Mouse (Mus musculus): ENCODE measurements at regions not wholly inside any gene's neighbourhood (a gene's known extent, or its start where the extent isn't known, plus 50 kb on each side); places are given as distances from the start of the nearest gene placed in this dataset.
"Not testable (repeated sequence)": the region's sequence is repeated elsewhere in the genome, so short reads cannot be mapped to it uniquely, and the experiment has no call there.

GRCm38 (mm10) chr14:53729877-53730276, 524.0 kb downstream of the Dad1 start:
- DNase-seq (ENCODE audit: low spot score in 2 of 2), result not testable (repeated sequence)

DNA sequence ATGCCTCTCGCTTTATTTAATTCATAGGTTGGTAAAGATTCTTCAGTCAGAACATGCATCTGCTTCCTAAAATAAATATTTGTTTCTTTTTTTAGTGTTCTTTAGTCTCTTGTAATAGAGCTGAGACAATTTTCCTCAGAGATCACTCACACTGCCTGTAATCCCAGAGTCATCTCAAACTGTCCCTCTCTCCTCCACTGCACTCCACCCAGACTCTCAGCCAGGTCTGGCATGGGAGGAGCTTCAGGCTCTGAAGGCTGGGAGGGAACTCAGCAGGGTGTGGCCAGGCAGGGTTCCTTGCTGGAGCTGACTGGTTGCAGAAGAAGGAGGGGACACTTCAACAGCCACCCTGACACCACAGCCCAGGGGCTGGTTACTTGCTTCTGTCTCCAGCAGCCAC, 524.8 kb downstream of the Dad1 start:
- not testable (repeated sequence) for DNase-seq (ENCODE audit: low spot score in 2 of 2)

DNA sequence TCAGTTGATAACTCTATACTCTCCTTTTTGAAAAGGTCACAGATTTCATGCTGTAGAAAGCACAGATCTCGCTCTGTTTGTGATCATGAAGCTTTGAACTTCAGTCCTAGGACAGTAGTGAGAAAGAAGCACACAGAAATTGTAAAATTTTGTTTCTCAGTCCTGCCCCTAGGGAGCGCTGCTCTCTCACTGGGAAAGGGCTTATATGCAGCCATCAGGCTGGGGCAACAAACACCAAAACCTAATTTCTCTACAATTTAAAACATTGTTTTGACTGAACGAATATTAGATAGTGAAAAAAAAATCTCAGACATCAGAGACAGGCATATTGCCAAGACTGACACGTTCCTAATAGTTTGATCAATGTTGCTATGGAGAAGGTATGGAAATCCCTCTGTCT, 527.0 kb downstream of the Dad1 start:
- not testable (repeated sequence) for DNase-seq (ENCODE audit: low spot score in 2 of 2)

- DNase-seq (ENCODE audit: low spot score in 2 of 2), result not testable (repeated sequence)
Observed at GRCm38 (mm10) chr14:53723611-53724010, 530.3 kb downstream of the Dad1 start.

GRCm38 (mm10) chr14:53721901-53722300, 532.0 kb downstream of the Dad1 start:
- DNase-seq (ENCODE audit: low spot score in 2 of 2), result not testable (repeated sequence)

- not testable (repeated sequence) for DNase-seq (ENCODE audit: low spot score in 2 of 2)
Observed at GRCm38 (mm10) chr14:53709627-53710026, 544.3 kb downstream of the Dad1 start.

GRCm38 (mm10) chr14:53704351-53704750, 549.6 kb downstream of the Dad1 start:
- not testable (repeated sequence) for DNase-seq (ENCODE audit: low spot score in 2 of 2)

DNA sequence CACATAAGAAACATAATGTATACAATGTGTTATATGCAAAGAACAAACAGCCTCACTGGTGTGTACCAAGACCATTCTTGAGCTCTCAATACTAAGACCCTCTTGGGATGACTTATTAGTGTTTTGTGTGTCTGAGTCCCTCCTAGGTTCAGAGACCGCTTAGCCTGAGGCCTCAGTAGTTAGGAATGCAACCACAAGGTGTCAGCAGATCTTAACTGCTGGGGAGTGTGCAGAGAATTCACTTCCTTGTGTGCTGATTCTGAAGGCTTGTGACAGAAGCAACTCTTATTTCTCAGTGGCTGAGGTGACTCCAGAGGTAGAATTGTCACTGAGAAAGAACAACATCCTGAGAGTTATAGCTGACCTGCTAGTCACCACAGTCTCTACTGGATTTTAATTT, 550.3 kb downstream of the Dad1 start:
- not testable (repeated sequence) for DNase-seq (ENCODE audit: low spot score in 2 of 2)

DNA sequence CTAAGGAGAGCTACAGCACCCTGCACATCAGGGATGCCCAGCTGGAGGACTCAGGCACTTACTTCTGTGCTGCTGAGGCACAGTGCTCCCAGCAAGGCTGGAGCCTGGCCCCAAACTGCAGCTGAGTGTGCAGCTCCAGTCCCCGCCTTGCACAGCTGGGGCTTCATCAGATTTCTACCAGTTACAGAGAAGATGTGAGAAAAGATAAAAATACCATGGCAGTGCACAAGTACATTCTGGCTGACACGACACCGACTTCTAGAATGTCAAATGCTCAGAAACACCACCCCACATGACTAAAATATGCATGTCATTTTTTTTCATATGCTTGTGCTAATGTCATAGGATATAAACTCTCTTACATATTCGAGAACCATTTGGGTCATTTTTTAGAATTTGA, 569.8 kb downstream of the Dad1 start:
- not testable (repeated sequence) for DNase-seq (ENCODE audit: low spot score in 2 of 2)

DNA sequence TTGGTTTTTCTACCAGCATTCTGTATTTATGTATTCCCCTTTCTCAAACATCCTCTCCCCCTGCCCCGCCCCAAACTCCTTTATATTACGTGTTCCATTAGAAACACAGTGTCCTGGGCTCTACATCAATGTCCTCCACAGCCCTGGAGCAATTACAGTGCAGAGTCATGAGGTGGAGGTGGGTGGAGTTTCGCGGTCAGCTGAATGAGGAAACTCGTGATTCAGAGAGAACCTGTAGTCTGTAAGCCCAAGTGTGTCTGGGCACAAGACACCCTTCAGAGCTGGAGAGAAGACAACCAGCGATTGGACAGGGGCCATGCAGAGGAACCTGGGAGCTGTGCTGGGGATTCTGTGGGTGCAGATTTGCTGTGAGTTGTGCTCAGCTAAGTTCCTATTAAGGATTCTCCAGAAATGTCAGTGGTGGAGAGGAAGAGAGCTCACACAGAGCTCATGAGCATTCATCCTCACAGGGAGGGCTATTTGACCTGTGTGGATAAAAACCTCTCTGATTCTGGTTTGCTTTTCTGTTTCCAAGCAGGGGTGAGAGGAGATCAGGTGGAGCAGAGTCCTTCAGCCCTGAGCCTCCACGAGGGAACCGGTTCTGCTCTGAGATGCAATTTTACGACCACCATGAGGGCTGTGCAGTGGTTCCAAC, 570.4 kb downstream of the Dad1 start:
- DNase-seq (ENCODE audit: low spot score in 2 of 2), result not testable (repeated sequence)

DNA sequence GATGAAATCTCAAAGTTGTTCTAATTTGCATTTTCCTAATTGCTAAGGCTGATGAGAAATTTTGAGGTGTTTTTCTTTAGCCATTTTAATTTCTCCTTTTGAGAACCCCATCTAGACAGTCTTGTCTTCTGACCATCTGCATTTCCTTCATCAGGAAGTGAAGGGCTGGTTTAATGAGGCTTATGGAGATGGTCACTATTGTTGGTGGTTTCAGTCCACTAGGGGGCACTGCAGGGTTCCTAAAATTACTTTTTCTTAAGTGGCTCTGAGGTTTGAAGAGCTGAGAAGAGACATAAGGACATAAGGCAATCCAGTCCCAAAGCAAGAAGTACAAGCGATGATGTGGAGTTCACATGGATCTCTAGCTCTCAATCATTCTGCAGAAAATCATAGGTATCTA, 571.2 kb downstream of the Dad1 start:
- not testable (repeated sequence) for DNase-seq (ENCODE audit: low spot score in 2 of 2)

GRCm38 (mm10) chr14:53681320-53681719, 572.6 kb downstream of the Dad1 start:
- DNase-seq (ENCODE audit: low spot score in 2 of 2), result not testable (repeated sequence)

DNA sequence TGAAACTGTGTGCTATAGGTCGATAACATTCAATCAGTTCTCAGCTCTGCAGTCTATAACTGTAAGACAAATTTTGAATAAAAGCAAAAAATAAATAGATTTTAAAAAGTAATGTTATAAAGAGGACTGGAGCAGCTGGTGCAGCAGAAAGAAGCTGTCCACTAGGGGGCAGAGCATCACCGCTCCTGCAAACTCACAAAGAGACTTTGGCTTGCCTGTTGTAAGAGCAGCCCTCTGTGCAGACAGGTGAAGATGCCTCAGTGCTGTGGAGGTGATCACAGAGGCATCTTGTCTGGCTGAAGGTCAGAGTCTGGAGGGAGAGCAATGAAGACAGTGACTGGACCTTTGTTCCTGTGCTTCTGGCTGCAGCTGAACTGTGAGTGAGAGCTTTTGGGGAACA, 588.2 kb downstream of the Dad1 start:
- peak in 1 of 2 experiments; percentile 6 for DNase-seq (ENCODE audit: low spot score in 2 of 2)

DNA sequence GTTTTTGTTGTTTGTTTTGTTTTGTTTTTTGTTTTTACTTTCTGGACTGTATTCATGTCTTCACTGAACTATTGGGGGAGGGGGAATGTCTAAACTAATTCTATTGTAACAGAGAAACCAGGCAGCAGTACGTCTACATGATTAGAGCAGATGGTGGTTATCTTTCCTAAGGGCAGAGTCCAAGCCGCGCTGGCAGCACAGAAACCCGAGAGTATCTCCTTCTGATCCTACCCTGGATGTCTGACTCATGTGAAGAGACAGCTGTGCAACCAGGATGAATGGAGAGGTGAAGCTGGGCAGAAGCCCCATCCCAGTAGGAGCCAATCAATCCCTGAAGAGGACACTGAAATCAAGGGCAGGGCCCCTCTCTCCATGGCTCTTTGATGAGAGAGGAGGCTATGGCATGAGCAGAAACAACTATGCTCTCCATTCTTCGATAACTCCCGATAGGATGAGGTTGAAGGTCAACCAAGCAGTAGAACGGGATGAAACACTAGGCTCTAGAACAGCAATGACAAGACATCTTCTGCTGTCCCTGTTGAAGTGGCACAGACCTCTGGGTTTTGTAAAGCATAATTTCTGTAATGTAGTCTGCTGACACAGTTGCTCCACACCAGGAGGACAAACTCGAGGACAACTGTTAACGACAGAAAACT, 591.1 kb downstream of the Dad1 start:
- not testable (repeated sequence) for DNase-seq (ENCODE audit: low spot score in 2 of 2)

DNA sequence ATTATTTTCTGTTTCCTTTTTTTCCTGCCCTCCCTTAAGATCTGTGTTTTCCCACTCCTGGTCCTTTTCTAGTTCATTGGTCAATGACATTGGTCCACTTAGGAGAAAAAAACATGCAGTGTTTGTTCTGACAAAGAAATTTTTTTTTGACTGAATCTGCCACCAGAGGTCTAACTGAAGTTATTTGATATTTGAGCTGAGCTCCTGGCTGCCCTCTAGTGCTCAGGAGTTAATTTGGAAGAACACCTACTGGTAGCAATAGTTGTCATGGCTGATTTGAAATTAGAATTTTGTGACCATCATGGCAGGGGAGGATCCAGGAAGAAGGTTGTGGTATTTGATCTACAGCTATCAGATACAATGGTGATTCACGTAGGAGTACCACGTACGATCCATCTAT, 599.2 kb downstream of the Dad1 start:
- not testable (repeated sequence) for DNase-seq (ENCODE audit: low spot score in 2 of 2)

GRCm38 (mm10) chr14:53651061-53651460, 602.8 kb downstream of the Dad1 start:
- not testable (repeated sequence) for DNase-seq (ENCODE audit: low spot score in 2 of 2)

GRCm38 (mm10) chr14:53649189-53649588, 604.7 kb downstream of the Dad1 start:
- DNase-seq (ENCODE audit: low spot score in 2 of 2), result not testable (repeated sequence)

GRCm38 (mm10) chr14:53640441-53640840, 613.5 kb downstream of the Dad1 start:
- DNase-seq (ENCODE audit: low spot score in 2 of 2), result not testable (repeated sequence)

DNA sequence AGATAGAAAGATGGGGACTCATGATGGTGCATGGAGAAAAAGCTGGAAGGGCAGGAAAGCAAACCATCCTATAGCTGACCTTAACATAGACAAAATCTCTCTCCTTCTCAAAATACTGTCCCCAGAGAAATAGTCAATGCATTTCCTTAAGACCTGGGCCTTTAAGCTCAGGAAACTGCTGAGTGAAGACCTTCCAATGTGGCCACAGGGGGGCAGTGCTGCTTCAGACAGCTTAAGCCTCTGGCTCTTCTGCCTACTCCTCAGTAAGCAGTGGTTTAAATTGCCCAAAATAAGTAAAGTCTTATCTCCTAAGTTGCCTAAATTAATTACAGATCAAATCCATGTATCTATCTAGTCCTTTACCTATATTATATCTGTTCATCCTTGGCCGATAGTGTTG, 616.2 kb downstream of the Dad1 start:
- DNase-seq (ENCODE audit: low spot score in 2 of 2), result not testable (repeated sequence)

DNA sequence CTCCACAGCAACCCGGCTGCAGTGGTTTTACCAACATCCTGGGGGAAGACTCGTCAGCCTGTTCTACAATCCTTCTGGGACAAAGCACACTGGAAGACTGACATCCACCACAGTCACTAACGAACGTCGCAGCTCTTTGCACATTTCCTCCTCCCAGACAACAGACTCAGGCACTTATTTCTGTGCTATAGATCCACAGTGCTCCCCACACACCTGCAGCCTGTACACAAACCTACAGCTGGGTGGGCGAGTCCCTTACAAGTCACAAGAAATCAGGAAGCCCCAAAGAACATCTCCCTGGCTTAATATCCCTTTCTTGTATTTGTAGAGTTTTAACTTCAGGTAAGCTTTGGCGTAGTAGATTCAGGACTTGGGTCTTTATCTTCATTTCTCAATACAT, 618.7 kb downstream of the Dad1 start:
- not testable (repeated sequence) for DNase-seq (ENCODE audit: low spot score in 2 of 2)

DNA sequence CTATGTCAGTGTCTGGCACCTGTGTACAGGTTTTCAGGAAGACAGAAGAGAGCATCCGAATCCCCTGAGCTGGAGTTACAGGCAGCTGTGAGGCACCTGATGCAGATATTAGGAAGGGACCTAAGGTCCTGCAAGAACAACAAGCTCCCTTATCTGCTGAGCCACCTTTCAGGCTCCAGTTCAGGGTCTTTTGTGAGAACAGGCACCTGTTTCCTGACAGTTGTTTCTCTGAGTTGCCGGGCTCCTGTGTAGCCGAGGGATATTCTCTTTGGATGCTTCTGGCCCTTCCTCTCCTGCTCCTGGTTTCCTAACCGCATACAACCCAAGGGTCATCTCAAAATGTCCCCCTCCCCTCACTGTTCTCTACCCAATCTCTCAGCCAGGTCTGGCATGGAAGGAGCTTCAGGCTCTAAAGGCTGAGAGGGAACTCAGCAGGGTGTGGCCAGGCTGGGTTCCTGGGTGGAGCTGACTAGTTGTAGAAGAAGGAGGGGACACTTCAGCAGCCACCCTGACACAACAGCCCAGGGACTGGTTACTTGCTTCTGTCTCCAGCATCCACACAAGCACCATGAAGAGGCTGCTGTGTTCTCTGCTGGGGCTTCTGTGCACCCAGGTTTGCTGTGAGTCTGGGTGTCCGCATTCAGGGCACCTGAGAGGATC, 619.5 kb downstream of the Dad1 start:
- DNase-seq (ENCODE audit: low spot score in 2 of 2), result not testable (repeated sequence)

DNA sequence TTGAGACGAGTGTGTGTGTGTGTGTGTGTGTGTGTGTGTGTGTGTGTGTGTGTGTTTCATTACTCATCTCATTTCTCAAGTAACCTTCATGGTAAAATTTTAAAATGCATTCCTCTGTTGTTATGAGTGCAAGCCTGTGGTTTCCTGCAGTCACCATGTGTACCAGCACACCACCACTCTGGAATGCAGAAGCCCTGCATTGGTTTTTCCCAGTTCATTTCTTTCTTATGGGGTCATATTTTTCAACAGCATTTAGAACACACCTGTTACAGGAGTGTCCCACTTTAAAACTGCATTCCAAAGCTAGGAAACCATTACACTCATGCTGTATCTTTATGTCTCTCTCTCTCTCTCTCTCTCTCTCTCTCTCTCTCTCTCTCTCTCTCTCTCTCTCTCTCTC, 620.2 kb downstream of the Dad1 start:
- DNase-seq (ENCODE audit: low spot score in 2 of 2), result not testable (repeated sequence)

Measured in gastrocnemius, postnatal 4 days (tissue).